Mouse (Mus musculus): ENCODE measurements around the gene Peli2. TPM values are rescaled to one million over a fixed set of nuclear protein-coding genes. Genes with fewer than 3 reads are reported as not detected.

Gene Peli2
- total and polyA plus RNA-seq, 3 experiments: 10.1 to 20.3 (median 17.2) TPM

DNA sequence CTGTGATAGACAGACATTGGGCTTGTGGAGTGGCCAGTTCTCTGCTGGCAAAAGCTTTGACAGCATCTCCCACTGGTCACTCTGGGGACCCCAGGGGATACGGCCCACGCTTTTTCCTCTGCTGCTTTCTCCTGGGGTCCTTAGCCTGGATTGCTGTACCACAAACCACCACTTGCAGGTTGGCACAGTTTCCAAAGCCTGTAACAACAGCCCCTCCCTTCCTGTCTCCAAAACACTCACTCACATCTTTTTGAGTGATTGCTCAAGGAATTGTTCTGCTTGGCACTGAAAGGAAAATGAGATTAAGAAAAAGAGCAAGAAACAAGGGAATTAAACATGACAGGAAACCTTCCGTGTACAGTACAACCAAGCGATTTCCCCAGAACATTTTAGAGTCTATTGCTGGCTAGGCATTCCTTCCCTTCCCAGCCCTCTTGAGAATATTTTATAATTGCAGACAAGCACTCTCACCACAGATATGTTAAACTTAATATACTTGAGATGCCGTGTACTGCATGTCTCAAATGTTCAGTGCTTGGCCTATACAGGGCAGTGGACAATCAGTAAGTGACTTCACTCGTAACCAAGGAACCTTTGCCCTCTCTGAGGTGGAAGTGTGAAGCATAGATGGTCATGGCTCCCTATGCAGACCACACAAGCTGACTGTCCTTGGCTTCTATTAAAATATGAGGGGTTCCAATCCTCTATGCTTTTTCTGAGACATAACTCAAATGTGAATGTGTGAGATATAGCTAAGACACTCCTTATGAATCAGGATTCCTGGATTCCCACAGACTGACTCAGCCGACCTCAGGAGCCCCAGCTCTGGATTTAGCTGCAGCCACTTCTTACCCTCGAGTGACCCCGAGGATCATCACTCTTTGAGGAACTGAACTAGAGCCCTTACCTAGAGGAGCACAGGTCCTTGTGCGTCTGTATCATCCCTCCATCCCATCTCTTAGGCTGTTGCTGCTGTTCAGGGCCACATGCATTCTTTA is 169.3 kb downstream of the Peli2 start:
- Histone ChIP-seq H3K79me2 (replicated peaks; ENCODE audit: control insufficient read depth, insufficient read depth, low read length) (no peaks in the 10 kb centered on the region), H3K27me3 (ENCODE audit: control insufficient read depth, insufficient read depth, low read length) (no peaks in the 10 kb centered on the region), H3K9ac (ENCODE audit: low read depth, low read length) (no peak overlapping the region), H3K27ac (no peak overlapping the region; the same call in 1 of the 2 replicates), H3K36me3 (ENCODE audit: control insufficient read depth, insufficient read depth, low read length) (no peaks in the 10 kb centered on the region), H3K4me3 (no peak overlapping the region), H3K4me1 (ENCODE audit: control insufficient read depth, insufficient read depth, low read length) (peaks cover 11% of the 10 kb centered on the region)
- intact Hi-C loops (cut with DNase I): loop anchor here (5.0 kb wide), 1 partner anchor 38 kb away; no protein-coding TSS in a partner anchor
- 56% methylated on average over 10 of the region's 10 CpGs for WGBS
- TF ChIP-seq POLR2A (IDR thresholded peaks at IDR 0.05; ENCODE audit: insufficient read depth, low read depth, low read length): no peak
- TF ChIP-seq CTCF (IDR thresholded peaks at IDR 0.05): peak; percentile 19; the same call in 1 of the 2 replicates
- TF ChIP-seq EP300 (IDR thresholded peaks at IDR 0.05; ENCODE audit: insufficient read depth, low read depth, low read length): no peak
- no peak for DNase-seq

DNA sequence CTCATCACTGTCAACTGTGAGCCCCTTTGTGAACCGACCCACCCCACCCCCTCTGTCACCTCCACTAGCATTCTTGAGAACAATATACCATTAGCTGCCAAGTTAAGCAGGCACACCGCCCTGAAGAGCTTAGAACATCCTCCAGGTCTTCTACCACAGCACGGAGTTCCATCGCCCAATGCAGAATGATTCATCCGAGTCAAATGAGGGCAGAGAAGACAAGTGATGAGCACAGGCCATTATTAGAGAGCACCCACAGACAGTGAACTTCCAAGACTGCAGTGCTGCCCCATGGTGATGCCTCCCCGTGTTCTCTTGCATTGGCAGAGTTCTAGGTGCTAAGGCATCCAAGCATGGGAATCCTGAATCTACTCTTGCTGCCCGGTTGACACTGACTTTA is 172.9 kb downstream of the Peli2 start:
- H3K4me3 ChIP-seq: no peak overlapping the region
- no peak for DNase-seq
- no peaks in the 10 kb centered on the region for H3K79me2 ChIP-seq (replicated peaks; ENCODE audit: control insufficient read depth, insufficient read depth, low read length)
- no peak overlapping the region for H3K9ac ChIP-seq (ENCODE audit: low read depth, low read length)
- H3K36me3 ChIP-seq (ENCODE audit: control insufficient read depth, insufficient read depth, low read length): peaks cover 5% of the 10 kb centered on the region
- H3K4me1 ChIP-seq (ENCODE audit: control insufficient read depth, insufficient read depth, low read length): peaks cover 16% of the 10 kb centered on the region
- no peak overlapping the region for H3K27ac ChIP-seq
- intact Hi-C loops (cut with DNase I): loop anchor here (5.0 kb wide), 1 partner anchor 41 kb away; no protein-coding TSS in a partner anchor
- 69% methylated on average over 7 of the region's 7 CpGs for WGBS
- TF ChIP-seq CTCF (IDR thresholded peaks at IDR 0.05) (no peak), EP300 (IDR thresholded peaks at IDR 0.05; ENCODE audit: insufficient read depth, low read depth, low read length) (no peak), POLR2A (IDR thresholded peaks at IDR 0.05; ENCODE audit: insufficient read depth, low read depth, low read length) (no peak)
- no peaks in the 10 kb centered on the region for H3K27me3 ChIP-seq (ENCODE audit: control insufficient read depth, insufficient read depth, low read length)

DNA sequence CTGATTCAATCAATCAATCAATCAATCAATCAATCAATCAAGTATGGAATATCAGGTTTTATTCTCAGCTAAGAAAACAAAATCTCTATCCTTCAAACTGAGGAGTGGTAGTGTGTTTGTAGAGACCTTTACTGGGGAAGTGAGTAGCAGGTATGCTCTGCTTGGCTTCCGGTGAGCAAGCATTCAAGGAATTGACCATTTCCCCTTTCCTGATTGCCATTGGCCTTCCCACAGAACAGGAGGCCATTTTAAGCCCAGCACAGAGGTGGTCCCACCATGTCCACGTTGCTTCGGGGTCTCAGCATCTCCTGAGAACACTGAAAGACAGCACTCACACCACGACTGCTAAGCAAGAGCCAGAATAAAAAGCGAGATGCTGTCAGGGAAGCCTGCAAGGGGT is 174.8 kb downstream of the Peli2 start:
- Histone ChIP-seq H3K79me2 (replicated peaks; ENCODE audit: control insufficient read depth, insufficient read depth, low read length) (no peaks in the 10 kb centered on the region), H3K9ac (ENCODE audit: low read depth, low read length) (peak overlapping the region; percentile 39), H3K36me3 (ENCODE audit: control insufficient read depth, insufficient read depth, low read length) (peaks cover 5% of the 10 kb centered on the region), H3K4me3 (peak overlapping the region; percentile 23), H3K27me3 (ENCODE audit: control insufficient read depth, insufficient read depth, low read length) (no peaks in the 10 kb centered on the region), H3K27ac (peak overlapping the region; percentile 69), H3K4me1 (ENCODE audit: control insufficient read depth, insufficient read depth, low read length) (peaks cover 10% of the 10 kb centered on the region)
- TF ChIP-seq EP300 (IDR thresholded peaks at IDR 0.05; ENCODE audit: insufficient read depth, low read depth, low read length): no peak
- TF ChIP-seq POLR2A (IDR thresholded peaks at IDR 0.05; ENCODE audit: insufficient read depth, low read depth, low read length): no peak
- no peak for TF ChIP-seq CTCF (IDR thresholded peaks at IDR 0.05)
- no peak for DNase-seq
- WGBS: 8% methylated on average over 5 of the region's 5 CpGs
- intact Hi-C loops (cut with DNase I): loop anchor here (5.0 kb wide), 2 partner anchors 37 to 173 kb away; partner anchors contain the start of gene Peli2

DNA sequence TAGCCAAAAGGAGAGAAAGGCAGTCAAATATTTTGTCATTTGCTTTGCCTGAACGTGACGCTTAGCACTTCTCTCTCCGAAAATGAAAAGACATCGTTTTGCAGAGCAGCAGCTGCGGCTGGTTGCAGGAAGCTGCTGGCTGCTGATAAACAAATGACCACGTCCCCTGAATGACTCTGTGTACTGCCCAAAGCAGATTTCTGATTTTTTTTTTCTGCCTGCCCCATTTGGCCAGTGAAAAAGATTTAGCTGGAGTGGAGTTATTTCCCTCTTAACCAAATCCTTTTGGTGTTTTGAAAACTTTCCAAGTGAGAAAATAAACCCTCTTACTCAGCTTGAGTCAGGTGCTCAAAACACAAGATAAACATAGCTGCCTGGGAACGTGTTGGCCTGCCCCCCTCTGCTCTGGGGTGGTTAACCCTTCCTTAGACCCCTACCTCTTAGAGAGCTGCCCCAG is 175.2 kb downstream of the Peli2 start:
- peaks cover 10% of the 10 kb centered on the region for H3K4me1 ChIP-seq (ENCODE audit: control insufficient read depth, insufficient read depth, low read length)
- WGBS: 0% methylated on average over 7 of the region's 7 CpGs
- H3K9ac ChIP-seq (ENCODE audit: low read depth, low read length): peak overlapping the region; percentile 39
- no peaks in the 10 kb centered on the region for H3K79me2 ChIP-seq (replicated peaks; ENCODE audit: control insufficient read depth, insufficient read depth, low read length)
- H3K36me3 ChIP-seq (ENCODE audit: control insufficient read depth, insufficient read depth, low read length): peaks cover 5% of the 10 kb centered on the region
- peak overlapping the region; percentile 69 for H3K27ac ChIP-seq
- peak overlapping the region; percentile 23 for H3K4me3 ChIP-seq
- DNase-seq: peak; percentile 45 to 59
- TF ChIP-seq EP300 (IDR thresholded peaks at IDR 0.05; ENCODE audit: insufficient read depth, low read depth, low read length) (no peak), POLR2A (IDR thresholded peaks at IDR 0.05; ENCODE audit: insufficient read depth, low read depth, low read length) (no peak), CTCF (IDR thresholded peaks at IDR 0.05) (no peak)
- intact Hi-C loops (cut with DNase I): loop anchor here (5.0 kb wide), 2 partner anchors 36 to 174 kb away; partner anchors contain the start of gene Peli2
- no peaks in the 10 kb centered on the region for H3K27me3 ChIP-seq (ENCODE audit: control insufficient read depth, insufficient read depth, low read length)

DNA sequence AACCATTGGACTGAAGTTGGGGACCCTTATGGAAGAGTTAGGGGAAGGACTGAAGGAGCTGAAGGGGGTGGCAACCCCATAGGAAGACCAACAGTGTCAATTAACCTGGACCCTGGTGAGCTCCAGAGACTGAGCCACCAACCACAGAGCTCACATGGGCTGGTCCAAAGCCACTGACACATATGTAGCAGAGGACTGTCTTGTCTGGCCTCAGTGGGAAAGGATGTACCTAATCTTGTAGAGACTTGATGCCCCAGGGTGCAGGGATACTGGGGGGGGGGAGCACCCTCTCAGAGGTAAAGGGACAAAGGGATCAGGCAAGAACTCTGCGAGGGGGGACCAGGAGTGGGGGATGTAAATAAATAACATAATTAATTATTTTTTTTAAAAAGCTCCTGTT is 176.2 kb downstream of the Peli2 start:
- H3K27me3 ChIP-seq (ENCODE audit: control insufficient read depth, insufficient read depth, low read length): no peaks in the 10 kb centered on the region
- peaks cover 10% of the 10 kb centered on the region for H3K4me1 ChIP-seq (ENCODE audit: control insufficient read depth, insufficient read depth, low read length)
- no peak overlapping the region for H3K9ac ChIP-seq (ENCODE audit: low read depth, low read length)
- no peak overlapping the region; the same call in 1 of the 2 replicates for H3K27ac ChIP-seq
- no peak overlapping the region for H3K4me3 ChIP-seq
- DNase-seq: no peak
- intact Hi-C loops (cut with DNase I): loop anchor here (5.0 kb wide), 2 partner anchors 35 to 175 kb away; partner anchors contain the start of gene Peli2
- peaks cover 5% of the 10 kb centered on the region for H3K36me3 ChIP-seq (ENCODE audit: control insufficient read depth, insufficient read depth, low read length)
- TF ChIP-seq POLR2A (IDR thresholded peaks at IDR 0.05; ENCODE audit: insufficient read depth, low read depth, low read length): no peak
- TF ChIP-seq CTCF (IDR thresholded peaks at IDR 0.05): no peak
- no peak for TF ChIP-seq EP300 (IDR thresholded peaks at IDR 0.05; ENCODE audit: insufficient read depth, low read depth, low read length)
- no peaks in the 10 kb centered on the region for H3K79me2 ChIP-seq (replicated peaks; ENCODE audit: control insufficient read depth, insufficient read depth, low read length)
- 100% methylated on average over 1 of the region's 1 CpGs for WGBS

Data from heart, adult 2 months (tissue).